Mouse (Mus musculus) v-Abl transformed pro-B cells (cell line): ENCODE measurements around the gene Srrt.

Experiments
- in situ Hi-C, 2 experiments: fragments of 400-800 bp; cut with MboI; formaldehyde crosslinking; loops; one replicate each; pipeline ENCODE4 v1.15.1; 2025; ENCODE audit not compliant: unreplicated experiment in 2 of 2

The Srrt gene

DNA sequence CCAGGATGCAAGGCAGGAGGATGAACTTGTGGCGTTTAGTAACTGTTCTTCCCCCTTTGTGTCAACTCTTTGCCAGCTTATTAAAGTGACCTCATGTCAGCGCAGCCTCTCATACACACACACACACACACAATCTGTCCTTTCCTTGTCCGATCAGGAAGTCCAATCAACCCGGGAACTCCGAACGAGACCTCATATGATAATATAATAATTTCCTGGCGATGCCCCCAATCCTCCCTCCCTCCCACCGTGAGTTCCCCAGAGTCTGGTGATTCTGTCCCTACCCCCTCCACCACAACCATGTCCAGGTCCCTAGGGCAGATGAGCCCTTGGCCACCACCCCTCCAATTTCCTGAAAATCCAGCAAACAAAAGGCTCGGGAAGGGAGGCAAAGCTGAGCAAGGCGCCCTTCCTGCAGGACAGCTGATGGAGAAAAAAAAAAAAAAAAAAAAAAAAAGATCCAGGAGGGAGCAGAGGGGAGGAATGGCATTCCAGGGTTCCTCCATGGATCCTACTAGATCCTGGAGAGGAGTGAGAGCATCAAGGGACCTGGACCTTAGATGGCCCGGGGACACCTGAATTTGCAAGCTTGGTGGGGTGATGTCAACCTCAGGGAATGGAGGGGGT lies 31.3 kb upstream of the Srrt start:
- in situ Hi-C loops: loop anchor here in 1 of 2 experiments (5.0 to 10.0 kb wide), 3 partner anchors 46 to 426 kb away; partner anchors contain the start of genes Pop7 and Ufsp1

DNA sequence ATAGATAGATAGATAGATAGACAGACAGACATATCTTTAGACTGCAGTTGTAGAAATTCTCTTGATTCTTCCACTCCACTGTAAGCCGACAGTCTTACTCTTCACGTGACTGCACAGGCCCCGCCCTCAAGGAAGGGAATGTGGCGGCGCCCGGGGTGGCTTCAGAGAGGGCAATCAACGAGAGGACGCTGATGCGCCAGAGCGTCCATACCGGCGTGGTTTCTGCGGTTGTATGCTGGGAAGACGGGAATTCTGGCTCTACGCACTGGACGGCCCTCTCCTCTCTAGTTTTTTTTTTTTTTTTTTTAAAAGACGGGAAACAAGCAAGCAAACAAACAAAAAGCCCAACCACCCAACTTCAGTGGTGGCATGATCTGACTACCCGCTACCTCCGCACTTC lies 30.8 kb upstream of the Srrt start:
- in situ Hi-C loops: loop anchor here in 1 of 2 experiments (5.0 to 10.0 kb wide), 3 partner anchors 46 to 427 kb away; partner anchors contain the start of genes Pop7 and Ufsp1

DNA sequence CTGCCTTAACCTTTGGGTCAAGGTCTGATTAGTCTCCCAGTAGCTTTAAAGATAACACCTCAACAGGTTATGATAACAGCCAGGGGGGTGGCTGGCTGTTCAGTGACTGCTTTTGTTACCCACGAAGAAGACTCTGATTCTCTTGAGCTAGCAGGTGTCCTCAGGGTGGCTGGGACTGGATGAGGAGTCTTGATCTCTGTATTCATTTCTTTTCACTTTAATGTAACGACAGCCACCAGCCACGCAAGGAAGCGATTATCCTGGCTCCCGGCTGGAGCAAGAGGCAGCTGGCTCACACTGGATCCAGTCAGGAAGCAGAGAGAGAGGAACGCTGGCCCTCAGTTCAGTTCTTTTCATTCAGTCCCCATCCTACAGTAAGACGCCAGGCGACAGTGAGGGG lies 29.7 kb upstream of the Srrt start:
- in situ Hi-C loops: loop anchor here in 1 of 2 experiments (5.0 to 10.0 kb wide), 3 partner anchors 45 to 428 kb away; partner anchors contain the start of genes Pop7 and Ufsp1

DNA sequence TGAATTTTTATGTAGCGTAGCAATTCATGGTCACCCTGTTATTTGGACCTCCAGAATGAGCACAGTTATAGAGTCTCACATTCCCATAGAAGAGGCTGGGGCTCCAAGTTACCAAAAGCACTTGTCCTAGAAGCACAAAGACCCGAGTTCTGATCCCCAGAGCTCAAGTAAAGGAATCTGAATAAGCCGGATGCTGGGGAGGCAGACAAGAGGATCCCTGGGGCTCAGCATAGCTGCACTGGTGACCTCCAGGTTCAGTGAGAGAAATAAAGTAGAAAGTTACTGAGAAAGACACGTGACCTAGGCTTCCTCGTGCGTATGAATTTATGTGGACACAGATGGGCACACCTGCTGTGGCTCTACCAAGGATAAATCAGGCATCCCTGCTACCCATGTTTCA lies 27.6 kb upstream of the Srrt start:
- in situ Hi-C loops: loop anchor here in 1 of 2 experiments (5.0 to 10.0 kb wide), 3 partner anchors 43 to 430 kb away; partner anchors contain the start of genes Pop7 and Ufsp1

DNA sequence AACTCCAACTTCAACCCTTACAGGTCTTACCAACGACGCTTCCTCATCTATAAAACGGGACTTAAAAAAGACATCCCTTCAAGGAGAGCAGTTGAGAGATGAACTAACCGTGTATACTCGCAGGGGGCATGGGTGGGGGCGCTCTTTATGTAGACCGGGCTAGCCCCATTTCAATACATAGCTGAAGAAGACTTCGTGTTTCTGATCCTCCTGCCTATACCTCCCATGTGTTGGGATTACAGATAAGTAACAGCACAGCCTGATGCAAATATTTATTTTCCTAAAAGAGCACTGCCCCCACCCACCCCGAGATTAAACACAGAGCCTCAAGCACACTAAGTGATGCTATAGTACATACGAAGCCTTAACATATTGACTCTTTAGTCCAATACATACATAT lies 26.8 kb upstream of the Srrt start:
- in situ Hi-C loops: loop anchor here (5.0 to 10.0 kb wide), 4 partner anchors 42 to 430 kb away; partner anchors contain the start of genes Pop7 (in 2 of the 2) and Ufsp1 (in 1 of the 2)

DNA sequence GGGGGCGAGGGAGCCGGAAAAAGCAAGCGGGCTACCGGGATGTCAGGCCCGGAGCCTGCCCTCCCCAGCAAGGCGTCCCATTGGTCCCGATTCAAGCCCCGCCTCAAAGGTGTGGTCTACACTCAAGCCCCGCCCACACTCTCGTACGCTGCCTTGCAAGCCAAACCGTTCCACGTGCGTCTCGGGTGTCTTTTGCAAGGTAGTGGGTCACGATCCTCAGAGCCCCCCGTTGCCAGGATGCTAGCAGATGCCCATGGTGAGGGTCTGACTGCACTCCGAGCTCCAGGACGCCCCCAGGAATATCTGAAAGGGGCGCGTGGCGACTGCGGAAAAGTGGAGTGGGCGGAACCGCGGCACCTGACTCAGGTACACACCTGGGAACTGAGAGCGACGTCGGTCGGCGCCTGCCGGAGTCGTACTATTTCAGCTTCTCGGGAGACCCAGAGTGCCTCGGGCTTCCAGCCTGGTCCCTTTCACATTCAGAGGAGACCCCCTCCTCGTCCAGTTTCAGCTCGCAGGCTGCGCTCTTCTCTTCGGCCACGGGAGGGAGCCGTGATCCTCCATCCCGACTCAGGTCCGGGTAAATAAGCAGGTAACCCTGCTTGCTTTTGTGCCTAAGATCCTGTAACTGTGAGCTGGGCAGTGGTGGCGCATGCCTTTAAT lies 26.2 kb upstream of the Srrt start, which contains the start of gene Slc12a9:
TSS of gene Slc12a9 (minus strand) at position 86 of the 663 bp plus-strand sequence.
- in situ Hi-C loops: loop anchor here (5.0 to 10.0 kb wide), 4 partner anchors 41 to 431 kb away; partner anchors contain the start of genes Pop7 (in 2 of the 2) and Ufsp1 (in 1 of the 2)

DNA sequence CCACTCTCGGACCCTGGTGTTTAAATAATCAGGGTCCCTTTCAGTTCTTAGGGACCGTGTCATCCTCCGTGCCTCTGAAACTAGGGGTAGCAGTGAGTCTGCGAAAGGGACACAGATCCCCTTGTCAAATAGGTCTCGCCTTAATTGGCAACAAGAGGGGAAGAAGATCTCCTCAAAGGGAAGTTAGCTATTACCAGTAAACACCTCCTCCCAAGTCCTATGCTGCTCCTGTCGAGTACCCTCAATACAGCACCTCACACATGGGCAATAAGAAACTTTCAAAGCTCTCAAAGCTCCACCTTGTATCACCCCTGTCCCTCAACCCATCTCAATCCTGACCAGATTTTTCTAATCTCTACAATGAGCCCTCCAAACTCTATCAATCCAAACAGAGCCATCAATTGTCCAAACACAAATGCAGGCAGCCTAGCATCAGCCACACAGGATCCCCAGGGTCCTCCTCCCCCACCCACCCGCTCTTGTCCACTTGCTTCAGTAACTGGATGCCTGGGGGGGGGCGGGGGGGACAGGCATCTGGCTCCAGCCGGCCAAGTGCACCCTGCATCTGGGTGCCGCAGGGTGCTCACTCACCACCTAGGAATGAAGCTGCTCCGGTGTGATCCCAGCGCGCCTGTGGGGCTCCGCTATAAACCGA lies 25.5 kb upstream of the Srrt start:
- in situ Hi-C loops: loop anchor here (5.0 to 10.0 kb wide), 4 partner anchors 41 to 432 kb away; partner anchors contain the start of genes Pop7 (in 2 of the 2) and Ufsp1 (in 1 of the 2)

DNA sequence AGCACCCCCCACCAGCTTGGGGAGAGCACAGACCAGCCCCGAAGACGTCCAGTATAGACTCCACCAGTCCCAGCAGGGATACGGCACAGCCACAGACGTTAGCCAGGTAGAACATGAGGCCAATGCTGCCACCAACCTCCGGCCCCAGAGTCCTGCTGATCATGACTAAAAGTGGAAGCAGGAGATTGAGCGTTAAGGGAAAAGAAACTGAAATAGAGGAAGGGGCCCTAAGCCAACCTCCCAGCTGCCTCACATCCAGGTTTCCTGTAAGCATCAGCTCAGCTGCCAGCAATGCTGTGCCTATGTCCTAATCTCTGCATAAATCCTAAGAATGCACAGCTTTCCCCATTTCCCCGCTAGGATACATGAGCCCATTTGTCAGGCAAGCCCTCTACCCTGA lies 23.4 kb upstream of the Srrt start:
- in situ Hi-C loops: loop anchor here (5.0 to 10.0 kb wide), 4 partner anchors 39 to 434 kb away; partner anchors contain the start of genes Pop7 (in 2 of the 2) and Ufsp1 (in 1 of the 2)

DNA sequence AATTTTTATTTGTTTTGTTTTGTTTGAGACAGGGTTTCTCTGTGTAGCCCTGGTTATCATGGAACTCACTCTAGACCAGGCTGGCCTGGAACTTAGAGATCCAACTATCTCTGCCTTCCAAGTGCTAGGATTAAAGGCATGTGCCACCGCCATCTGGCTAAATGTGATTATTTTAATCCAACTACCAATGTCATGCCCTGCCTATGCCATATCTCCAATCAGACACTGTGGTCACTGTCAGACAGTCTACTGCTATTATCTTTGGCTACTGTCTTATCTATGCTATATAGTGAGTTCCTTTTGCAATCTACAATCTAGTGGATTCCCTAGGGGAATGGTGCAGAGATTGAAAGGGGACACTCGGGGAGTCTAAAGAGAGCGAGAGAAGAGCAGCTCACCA lies 13.5 kb upstream of the Srrt start:
- in situ Hi-C loops: no loop called here

DNA sequence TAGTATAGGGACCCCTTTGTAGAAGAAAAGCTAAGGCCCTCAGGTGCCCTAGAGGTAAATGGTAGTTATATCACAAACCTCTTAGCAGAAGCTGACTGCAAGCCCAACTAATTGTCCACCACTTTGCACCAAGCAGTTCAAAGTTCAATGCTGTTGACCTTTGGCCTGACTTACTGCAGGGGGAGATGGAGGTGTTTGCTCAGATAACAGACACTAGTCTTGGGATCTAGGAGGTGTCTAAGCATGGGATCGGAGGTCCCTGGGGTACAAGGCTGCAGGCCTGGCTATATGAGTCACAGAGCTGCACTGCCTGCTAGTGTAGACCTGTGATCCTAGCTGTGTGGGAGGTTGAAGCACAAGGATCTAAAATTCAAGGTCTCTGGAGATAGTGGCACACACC lies 11.1 kb upstream of the Srrt start:
- in situ Hi-C loops: loop anchor here in 1 of 2 experiments (10.0 kb wide), 1 partner anchor 466 kb away; the partner anchor contains the start of genes Mepce and Zcwpw1

DNA sequence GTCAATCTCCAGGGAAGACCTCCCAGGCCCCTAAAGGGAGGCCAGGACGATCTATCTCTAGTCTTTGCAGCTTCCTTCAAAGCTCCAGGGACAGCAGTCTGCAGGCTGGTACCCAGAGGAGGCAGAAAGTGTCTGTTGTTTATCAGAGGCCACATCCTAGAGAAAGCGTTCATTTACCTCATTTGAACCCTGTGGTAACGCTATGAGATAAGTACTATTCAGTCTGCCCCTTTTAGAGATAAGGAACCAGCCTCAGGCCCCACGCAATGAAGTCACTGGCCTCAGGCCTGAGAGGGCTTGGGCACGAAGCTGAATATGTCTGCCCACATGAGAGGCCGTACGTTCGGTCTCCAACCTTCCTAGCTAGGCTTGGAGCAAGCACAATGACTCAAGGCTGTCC lies 9.9 kb upstream of the Srrt start:
- in situ Hi-C loops: loop anchor here in 1 of 2 experiments (10.0 kb wide), 1 partner anchor 467 kb away; the partner anchor contains the start of genes Mepce and Zcwpw1

DNA sequence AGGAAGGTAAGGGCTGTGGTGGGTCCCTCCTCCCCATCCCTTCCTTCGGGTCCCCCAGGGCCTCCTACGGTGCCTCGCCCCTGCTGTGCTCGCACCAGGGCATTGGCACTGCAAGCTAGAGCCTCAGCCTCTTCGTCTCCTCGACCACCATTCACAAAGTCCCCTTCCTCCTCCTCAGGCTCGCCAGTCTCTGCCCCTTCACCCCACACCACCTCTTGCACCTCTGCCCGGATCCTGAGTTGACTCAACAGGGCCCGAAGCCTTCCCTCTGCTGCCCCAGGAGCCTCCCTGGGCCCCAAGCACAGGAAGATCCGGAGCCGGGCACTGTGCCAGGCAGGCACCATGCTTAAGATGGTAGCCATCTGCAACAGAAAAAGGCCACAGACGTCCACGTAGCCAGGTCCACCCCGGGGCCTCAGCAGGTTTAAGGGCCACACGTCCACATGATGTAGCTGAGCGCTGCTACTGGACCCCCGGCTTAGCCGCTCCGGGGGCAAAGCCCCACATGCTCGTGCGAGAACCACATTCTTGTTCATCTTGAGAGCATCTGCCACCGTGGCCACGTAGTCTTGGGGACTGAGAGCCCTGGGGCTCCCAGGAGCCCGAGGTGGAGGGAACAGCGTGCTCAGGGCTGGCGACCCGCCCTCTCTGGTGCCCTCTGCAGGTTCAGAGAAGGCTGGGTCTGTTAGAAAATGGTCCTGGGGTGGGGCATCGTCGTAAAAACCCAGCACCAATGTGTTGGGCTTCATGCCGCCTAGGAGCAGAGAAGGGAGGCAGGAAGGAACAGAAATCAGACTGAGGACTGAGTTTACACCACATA lies 7.8 kb upstream of the Srrt start:
- in situ Hi-C loops: loop anchor here in 1 of 2 experiments (10.0 kb wide), 1 partner anchor 470 kb away; the partner anchor contains the start of genes Mepce and Zcwpw1

DNA sequence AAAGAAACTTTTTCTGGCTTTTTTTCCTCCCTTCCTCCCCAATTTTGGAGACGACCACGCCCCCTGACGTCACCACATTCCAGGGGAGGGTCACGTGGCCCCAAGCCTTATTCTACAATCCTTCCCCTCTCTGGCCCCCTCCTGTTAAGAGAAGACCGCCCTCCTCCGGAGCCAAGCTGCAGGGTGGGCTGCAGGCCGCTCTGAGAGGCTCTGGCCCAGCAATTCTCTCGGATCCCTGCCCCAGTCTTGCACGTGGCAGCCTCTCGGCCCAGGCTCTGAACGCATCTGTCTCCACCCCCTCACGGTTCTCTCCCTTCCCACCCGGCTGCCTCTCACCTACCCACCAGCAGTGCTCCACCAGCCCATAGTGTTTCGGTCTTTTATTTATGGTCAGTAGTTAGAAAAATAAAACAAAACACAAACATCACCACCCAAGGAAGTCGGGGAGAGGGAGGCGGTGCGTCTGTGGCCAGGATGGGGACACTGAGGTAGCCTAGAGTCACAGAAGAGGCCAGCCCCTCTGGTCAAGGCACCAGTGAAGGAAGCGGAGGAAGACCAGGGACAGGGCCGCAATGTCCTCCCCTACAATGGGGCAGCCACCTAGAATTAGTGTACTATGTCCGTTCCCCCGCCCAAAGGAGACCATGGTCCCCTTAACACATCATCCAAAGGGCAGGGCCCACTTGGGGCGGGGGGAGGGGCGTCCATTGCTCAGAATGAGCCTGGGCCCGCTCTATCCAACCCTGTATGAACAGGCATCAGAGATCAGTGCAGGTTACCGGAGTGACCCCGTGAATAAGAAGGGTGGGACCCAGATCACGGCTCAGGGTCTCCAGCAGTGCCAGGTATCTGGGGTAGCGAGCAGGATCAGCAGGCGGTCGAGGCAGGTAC lies 7.0 kb upstream of the Srrt start, which contains the start of gene Trip6:
TSS of gene Trip6 (minus strand) at position 212 of the 891 bp plus-strand sequence.
- in situ Hi-C loops: loop anchor here in 1 of 2 experiments (10.0 kb wide), 1 partner anchor 470 kb away; the partner anchor contains the start of genes Mepce and Zcwpw1

DNA sequence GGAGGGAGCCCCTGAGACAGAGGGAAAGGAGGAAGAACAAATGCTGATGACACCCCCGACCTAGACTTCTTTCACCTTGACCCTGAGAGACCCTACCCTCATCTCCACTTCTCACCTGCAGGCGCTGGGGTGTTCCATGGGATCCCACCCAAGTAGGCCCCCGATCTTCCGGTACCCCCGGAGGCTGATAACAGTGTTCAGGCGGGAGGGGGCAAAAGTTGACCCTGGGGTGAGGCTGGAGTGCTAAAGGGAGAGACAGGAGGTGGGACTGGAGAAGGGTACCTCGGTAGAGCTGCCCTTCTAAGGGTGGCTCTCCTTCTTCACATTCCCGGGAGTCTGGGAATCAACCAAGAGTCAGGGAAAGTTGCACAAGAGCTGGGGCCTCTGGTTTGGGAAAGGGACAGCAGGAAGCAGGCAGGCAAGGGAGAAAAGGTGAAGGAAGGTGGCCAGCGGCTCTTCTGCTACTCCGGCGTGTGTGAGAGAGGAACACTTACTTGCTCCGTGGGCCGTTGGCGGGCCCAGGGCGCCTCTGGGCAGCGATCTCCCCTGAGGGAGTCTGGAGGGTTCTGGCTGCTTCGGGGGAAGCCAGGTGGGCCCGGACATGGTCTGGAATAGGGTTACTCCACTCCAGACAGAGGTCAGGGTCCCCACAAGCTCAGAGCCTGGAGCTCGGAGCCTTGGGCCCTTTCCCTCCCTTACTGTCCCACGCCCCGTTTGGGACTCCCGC lies 6.2 kb upstream of the Srrt start:
- in situ Hi-C loops: loop anchor here in 1 of 2 experiments (10.0 kb wide), 1 partner anchor 471 kb away; the partner anchor contains the start of genes Mepce and Zcwpw1

DNA sequence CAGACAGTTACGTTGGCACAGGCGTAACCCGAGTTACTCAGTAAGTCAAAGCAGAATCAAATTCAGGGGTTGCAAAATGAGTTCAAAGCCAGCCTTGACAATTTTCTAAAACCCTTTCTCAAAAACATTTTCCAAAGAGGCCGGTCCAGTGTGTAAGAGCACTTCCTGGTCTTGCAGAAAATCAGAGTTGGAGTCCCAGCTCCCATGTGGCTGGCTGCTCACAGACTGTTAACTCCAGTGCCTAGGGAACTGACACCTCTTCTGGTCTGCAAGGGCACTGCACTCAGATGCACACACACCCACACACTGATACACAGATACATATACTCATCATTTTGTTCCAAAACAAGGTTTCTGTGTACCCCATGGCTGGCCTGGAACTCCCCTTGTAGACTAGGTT lies 882 bp upstream of the Srrt start:
- in situ Hi-C loops: no loop called here

DNA sequence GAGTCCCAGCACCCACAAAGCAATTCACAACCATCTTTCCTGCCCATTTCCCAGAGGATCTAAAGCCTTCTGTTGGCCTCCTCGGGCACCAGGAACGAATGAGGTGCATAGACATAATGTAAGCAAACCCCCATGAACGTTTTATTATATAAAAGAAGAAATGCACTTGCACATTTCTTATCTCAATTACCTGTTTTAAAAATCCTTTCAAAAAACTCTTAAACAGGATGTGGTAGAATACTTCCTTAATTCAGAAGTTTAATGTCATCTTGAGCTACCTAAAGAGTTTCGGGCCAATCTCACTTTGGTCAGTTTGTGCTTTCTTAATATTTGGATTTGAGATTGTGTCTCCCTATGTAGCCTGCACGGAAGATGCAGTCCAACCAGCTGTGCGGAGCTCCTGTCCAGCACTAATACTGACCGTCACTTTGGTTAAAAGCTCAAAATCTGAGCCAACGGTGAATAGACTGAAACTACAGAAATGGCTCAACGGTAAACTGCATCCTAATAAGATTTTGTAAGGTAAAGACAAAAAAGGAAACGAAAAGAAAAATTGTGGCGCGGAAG lies 952 bp downstream of the Srrt start:
- in situ Hi-C loops: no loop called here

DNA sequence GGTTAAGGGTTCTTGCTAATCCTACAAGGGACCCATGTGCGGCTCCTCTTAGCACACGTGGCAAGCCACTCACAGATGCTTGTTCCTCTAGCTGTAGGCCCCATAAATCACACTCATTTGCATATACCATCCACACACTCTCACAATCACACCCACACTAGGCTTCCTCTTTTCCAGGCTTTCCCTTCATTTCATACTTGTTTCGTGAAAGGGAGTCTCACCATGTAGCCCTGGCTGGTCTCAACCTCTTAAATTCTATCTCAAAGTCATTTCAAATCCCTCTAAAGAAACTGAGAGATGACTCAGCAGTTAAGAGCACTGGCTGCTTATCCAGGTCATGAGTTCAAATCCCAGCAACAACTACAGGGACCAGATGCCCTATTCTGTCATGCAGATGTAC lies 1.7 kb downstream of the Srrt start:
- in situ Hi-C loops: no loop called here
